Mouse (Mus musculus): ENCODE data around the gene Fam114a1. TPM values are rescaled to one million over a fixed set of nuclear protein-coding genes. Genes with fewer than 3 reads are reported as not detected.

The Fam114a1 gene
- polyA plus RNA-seq, 1 experiment, result 6.1 TPM

DNA sequence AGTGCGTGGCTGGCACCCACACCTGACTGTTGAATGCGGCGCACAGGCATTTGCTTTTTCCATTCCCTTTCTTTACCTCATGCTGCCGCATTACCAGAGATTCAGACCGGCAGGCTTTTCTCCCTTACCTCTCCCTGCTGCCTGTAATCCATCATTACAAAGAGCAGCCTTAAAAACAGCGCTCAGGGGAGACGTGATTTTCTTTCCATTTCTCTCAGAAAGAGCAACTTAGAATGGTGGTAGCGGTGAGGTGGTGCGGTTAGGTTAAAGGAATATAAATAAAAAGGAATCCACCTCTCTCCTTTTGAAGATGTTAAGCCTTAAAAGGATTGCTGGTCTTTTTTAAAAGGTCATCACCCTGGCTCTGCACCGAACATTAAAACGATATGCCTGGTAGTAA is 100.0 kb downstream of the Fam114a1 start:
- H3K36me3 ChIP-seq (ENCODE audit: control insufficient read depth, insufficient read depth, low read length), result peaks cover 20% of the 10 kb centered on the region
- DNase-seq (ENCODE audit: low read depth in 1 of 2, low spot score in 2 of 2), result no peak

DNA sequence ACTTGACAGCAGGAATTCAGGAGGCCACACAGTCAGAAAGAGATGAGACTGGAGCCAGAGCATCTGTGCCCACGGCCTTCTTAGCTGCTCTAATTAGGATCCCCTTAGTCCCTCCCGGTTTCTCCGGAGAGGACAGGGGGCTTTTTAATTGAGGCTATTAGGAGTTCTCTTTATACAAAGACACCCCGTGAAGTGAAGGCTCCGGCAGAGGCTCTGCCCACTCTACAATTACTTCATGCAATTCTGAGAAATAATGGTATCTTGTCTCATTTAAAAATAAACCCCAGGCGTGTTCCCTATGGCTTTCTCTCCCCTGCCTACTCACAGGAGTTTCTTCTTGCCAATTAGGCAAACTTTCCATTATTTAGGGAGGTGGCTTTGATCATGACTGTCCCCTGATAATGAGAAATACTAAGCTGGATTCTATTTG is 101.8 kb downstream of the Fam114a1 start:
- TF ChIP-seq POLR2A (IDR thresholded peaks at IDR 0.05; ENCODE audit: low read depth, low read length), result no peak
- no peak for TF ChIP-seq CTCF (IDR thresholded peaks at IDR 0.05; ENCODE audit: extremely low read depth, insufficient read depth, insufficient read length, insufficient replicate concordance)
- Histone ChIP-seq H3K27ac (ENCODE audit: insufficient read depth, low read length) (no peak overlapping the region), H3K4me3 (ENCODE audit: extremely low read depth, insufficient read depth, insufficient read length) (no peak overlapping the region), H3K27me3 (ENCODE audit: control insufficient read depth, insufficient read depth, low read length) (no peaks in the 10 kb centered on the region), H3K36me3 (ENCODE audit: control insufficient read depth, insufficient read depth, low read length) (peaks cover 23% of the 10 kb centered on the region), H3K4me1 (ENCODE audit: control insufficient read depth, insufficient read depth, insufficient read length) (no peaks in the 10 kb centered on the region)
- WGBS, result 90% methylated on average over 6 of the region's 6 CpGs
- no peak for DNase-seq (ENCODE audit: low read depth in 1 of 2, low spot score in 2 of 2)

More for the DNA sequence above, 100.0 kb downstream of the Fam114a1 start:
- no peak overlapping the region for H3K4me3 ChIP-seq (ENCODE audit: extremely low read depth, insufficient read depth, insufficient read length)
- no peaks in the 10 kb centered on the region for H3K27me3 ChIP-seq (ENCODE audit: control insufficient read depth, insufficient read depth, low read length)
- TF ChIP-seq CTCF (IDR thresholded peaks at IDR 0.05; ENCODE audit: extremely low read depth, insufficient read depth, insufficient read length, insufficient replicate concordance), result no peak
- TF ChIP-seq POLR2A (IDR thresholded peaks at IDR 0.05; ENCODE audit: low read depth, low read length), result no peak
- H3K4me1 ChIP-seq (ENCODE audit: control insufficient read depth, insufficient read depth, insufficient read length), result no peaks in the 10 kb centered on the region
- 88% methylated on average over 11 of the region's 11 CpGs for WGBS
- no peak overlapping the region for H3K27ac ChIP-seq (ENCODE audit: insufficient read depth, low read length)

DNA sequence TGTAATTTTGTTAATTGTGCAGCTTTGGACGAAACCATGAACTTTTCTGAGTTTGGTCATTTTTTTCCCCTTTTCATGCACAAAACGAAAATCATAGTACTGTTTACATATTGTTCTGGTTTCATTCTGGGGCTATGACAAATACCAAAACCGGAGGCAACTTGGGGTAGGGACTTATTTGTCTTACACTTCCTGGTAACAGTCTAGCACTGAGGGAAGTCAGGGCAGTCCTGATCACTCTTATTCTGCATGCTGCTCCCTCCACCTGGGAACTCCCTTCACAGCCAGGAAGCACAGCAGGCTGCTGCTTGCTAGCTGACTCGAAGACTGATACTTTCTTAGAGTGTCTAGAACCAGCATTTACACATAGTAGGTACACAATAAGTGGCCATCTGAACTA is 103.4 kb downstream of the Fam114a1 start:
- Histone ChIP-seq H3K27ac (ENCODE audit: insufficient read depth, low read length) (no peak overlapping the region), H3K4me3 (ENCODE audit: extremely low read depth, insufficient read depth, insufficient read length) (no peak overlapping the region), H3K4me1 (ENCODE audit: control insufficient read depth, insufficient read depth, insufficient read length) (no peaks in the 10 kb centered on the region), H3K36me3 (ENCODE audit: control insufficient read depth, insufficient read depth, low read length) (peaks cover 22% of the 10 kb centered on the region), H3K27me3 (ENCODE audit: control insufficient read depth, insufficient read depth, low read length) (no peaks in the 10 kb centered on the region)
- DNase-seq (ENCODE audit: low read depth in 1 of 2, low spot score in 2 of 2), result no peak
- TF ChIP-seq CTCF (IDR thresholded peaks at IDR 0.05; ENCODE audit: extremely low read depth, insufficient read depth, insufficient read length, insufficient replicate concordance) (no peak), POLR2A (IDR thresholded peaks at IDR 0.05; ENCODE audit: low read depth, low read length) (no peak)
- 74% methylated on average over 4 of the region's 4 CpGs for WGBS

DNA sequence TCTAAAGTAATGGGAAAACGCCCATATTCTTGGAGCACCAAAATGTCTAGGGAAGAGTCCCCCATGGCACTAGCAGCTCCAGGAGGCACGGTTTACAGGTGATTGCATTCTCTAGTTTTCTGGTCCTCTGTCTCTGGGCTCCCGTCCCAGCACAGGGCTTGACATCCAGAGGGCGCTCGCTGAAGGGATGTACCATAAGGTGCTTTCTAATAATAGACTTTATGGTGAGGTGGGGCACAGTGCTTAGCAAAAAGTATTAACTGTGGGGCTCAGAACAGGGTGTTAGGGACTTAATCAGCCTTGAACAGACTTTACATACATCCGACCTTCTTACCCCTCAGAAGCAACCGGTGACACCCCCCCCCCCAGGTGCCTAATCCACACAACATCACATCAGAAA is 104.8 kb downstream of the Fam114a1 start:
- TF ChIP-seq POLR2A (IDR thresholded peaks at IDR 0.05; ENCODE audit: low read depth, low read length), result no peak
- TF ChIP-seq CTCF (IDR thresholded peaks at IDR 0.05; ENCODE audit: extremely low read depth, insufficient read depth, insufficient read length, insufficient replicate concordance), result no peak
- DNase-seq (ENCODE audit: low read depth in 1 of 2, low spot score in 2 of 2), result no peak

DNA sequence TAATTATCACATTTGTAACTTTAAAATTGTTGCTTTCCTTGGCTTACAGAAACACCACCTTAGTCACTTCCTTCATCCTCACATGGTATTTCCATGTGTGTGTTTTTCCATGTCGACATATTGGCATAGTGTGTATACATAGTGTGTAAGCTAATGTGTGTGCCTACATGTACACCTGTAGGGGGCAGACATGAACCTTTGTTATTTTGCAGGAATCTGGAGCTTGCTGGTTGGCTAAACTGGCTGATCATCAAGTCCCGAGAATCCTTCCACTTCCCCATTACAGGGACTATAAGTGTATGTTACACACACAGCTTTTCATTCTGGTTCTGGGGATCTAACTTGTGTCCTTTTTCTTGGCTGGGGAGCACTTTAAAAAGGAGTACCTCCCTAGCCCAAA is 106.2 kb downstream of the Fam114a1 start:
- H3K36me3 ChIP-seq (ENCODE audit: control insufficient read depth, insufficient read depth, low read length), result peaks cover 32% of the 10 kb centered on the region
- TF ChIP-seq POLR2A (IDR thresholded peaks at IDR 0.05; ENCODE audit: low read depth, low read length) (no peak), CTCF (IDR thresholded peaks at IDR 0.05; ENCODE audit: extremely low read depth, insufficient read depth, insufficient read length, insufficient replicate concordance) (no peak)
- H3K27me3 ChIP-seq (ENCODE audit: control insufficient read depth, insufficient read depth, low read length), result no peaks in the 10 kb centered on the region
- 71% methylated on average over 2 of the region's 2 CpGs for WGBS
- no peak overlapping the region for H3K27ac ChIP-seq (ENCODE audit: insufficient read depth, low read length)
- no peak for DNase-seq (ENCODE audit: low read depth in 1 of 2, low spot score in 2 of 2)
- H3K4me1 ChIP-seq (ENCODE audit: control insufficient read depth, insufficient read depth, insufficient read length), result no peaks in the 10 kb centered on the region
- H3K4me3 ChIP-seq (ENCODE audit: extremely low read depth, insufficient read depth, insufficient read length), result no peak overlapping the region

More for the DNA sequence above, 104.8 kb downstream of the Fam114a1 start:
- Histone ChIP-seq H3K27ac (ENCODE audit: insufficient read depth, low read length) (no peak overlapping the region), H3K36me3 (ENCODE audit: control insufficient read depth, insufficient read depth, low read length) (peaks cover 29% of the 10 kb centered on the region), H3K4me3 (ENCODE audit: extremely low read depth, insufficient read depth, insufficient read length) (no peak overlapping the region), H3K27me3 (ENCODE audit: control insufficient read depth, insufficient read depth, low read length) (no peaks in the 10 kb centered on the region), H3K4me1 (ENCODE audit: control insufficient read depth, insufficient read depth, insufficient read length) (no peaks in the 10 kb centered on the region)
- WGBS, result 84% methylated on average over 7 of the region's 7 CpGs

DNA sequence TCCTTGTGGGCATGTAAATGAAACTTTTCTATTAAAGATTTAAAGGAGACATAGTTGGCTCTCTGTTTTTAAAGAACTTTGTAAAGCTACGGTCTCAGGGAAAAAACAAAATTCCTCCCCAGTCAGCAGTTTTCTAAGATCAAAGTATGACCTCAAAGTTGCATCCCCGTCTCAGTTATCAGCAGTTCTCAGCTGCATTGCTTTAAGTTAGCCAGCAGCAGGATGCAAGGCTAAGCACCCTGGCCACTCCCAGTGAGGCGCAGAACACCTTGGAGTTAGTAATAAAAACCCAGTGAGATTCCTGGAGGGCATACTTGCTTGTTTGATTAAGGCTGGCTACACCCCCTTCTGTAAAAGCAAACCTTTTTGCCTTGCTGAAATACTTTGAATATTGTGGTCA is 106.9 kb downstream of the Fam114a1 start:
- Histone ChIP-seq H3K27ac (ENCODE audit: insufficient read depth, low read length) (no peak overlapping the region), H3K4me1 (ENCODE audit: control insufficient read depth, insufficient read depth, insufficient read length) (no peaks in the 10 kb centered on the region), H3K36me3 (ENCODE audit: control insufficient read depth, insufficient read depth, low read length) (peaks cover 28% of the 10 kb centered on the region), H3K27me3 (ENCODE audit: control insufficient read depth, insufficient read depth, low read length) (no peaks in the 10 kb centered on the region), H3K4me3 (ENCODE audit: extremely low read depth, insufficient read depth, insufficient read length) (no peak overlapping the region)
- TF ChIP-seq POLR2A (IDR thresholded peaks at IDR 0.05; ENCODE audit: low read depth, low read length) (no peak), CTCF (IDR thresholded peaks at IDR 0.05; ENCODE audit: extremely low read depth, insufficient read depth, insufficient read length, insufficient replicate concordance) (no peak)
- DNase-seq (ENCODE audit: low read depth in 1 of 2, low spot score in 2 of 2), result no peak
- WGBS, result 81% methylated on average over 3 of the region's 3 CpGs

DNA sequence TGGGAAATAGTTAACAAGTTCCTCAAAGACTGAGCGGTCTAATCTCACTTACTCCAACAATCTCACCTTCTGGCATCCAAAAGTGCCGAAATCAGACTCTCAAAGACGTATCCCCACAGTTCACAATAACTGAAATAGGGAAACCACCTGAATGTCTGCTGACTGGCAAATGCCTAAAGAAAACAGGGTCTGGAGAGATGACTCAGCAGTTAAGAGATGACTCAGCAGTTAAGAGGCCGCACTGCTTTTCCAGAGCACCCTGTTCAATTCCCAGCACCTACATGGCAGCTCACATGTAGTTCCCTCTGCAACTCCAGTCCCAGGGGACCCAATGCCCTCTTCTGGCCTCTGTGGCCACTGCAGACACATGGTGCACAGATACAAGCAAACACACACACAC is 108.2 kb downstream of the Fam114a1 start:
- Histone ChIP-seq H3K27ac (ENCODE audit: insufficient read depth, low read length) (no peak overlapping the region), H3K4me3 (ENCODE audit: extremely low read depth, insufficient read depth, insufficient read length) (no peak overlapping the region), H3K36me3 (ENCODE audit: control insufficient read depth, insufficient read depth, low read length) (peaks cover 22% of the 10 kb centered on the region), H3K27me3 (ENCODE audit: control insufficient read depth, insufficient read depth, low read length) (no peaks in the 10 kb centered on the region), H3K4me1 (ENCODE audit: control insufficient read depth, insufficient read depth, insufficient read length) (no peaks in the 10 kb centered on the region)
- WGBS, result 90% methylated on average over 4 of the region's 4 CpGs
- DNase-seq (ENCODE audit: low read depth in 1 of 2, low spot score in 2 of 2), result no peak
- TF ChIP-seq CTCF (IDR thresholded peaks at IDR 0.05; ENCODE audit: extremely low read depth, insufficient read depth, insufficient read length, insufficient replicate concordance) (no peak), POLR2A (IDR thresholded peaks at IDR 0.05; ENCODE audit: low read depth, low read length) (no peak)

All from spleen, adult 2 months (tissue).